Mouse (Mus musculus) thymus, postnatal 25 days (tissue): ENCODE measurements at regions not wholly inside any gene's neighbourhood (a gene's known extent, or its start where the extent isn't known, plus 50 kb on each side); places are given as distances from the start of the nearest gene placed in this dataset.

Source experiments
- DNase-seq: peaks from one replicate; pipeline ENCODE4 v3.0.0; 2022

GRCm38 (mm10) chr3:103408724-103409123 is 129.6 kb downstream of the Trim33 start:
- no peak for DNase-seq

DNA sequence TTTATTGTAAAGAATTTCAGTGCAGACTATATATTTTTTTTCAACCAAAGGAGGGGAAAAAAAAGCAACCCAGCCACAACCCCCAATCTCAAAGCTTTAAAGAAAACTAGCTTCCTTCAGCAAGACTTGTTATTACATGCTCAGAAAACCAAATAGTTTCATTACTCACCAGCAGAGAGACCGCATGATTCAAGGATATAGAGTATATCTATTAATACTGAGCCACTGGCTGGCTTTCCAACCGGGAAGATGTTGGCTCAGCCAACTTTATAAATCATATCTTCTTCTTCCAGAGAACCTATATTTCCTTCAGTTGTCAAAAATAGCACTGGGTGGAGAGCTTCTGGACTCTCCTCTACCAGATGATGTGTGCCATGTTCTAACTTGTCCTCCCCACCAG is 133.2 kb downstream of the Trim33 start:
- DNase-seq = no peak

DNA sequence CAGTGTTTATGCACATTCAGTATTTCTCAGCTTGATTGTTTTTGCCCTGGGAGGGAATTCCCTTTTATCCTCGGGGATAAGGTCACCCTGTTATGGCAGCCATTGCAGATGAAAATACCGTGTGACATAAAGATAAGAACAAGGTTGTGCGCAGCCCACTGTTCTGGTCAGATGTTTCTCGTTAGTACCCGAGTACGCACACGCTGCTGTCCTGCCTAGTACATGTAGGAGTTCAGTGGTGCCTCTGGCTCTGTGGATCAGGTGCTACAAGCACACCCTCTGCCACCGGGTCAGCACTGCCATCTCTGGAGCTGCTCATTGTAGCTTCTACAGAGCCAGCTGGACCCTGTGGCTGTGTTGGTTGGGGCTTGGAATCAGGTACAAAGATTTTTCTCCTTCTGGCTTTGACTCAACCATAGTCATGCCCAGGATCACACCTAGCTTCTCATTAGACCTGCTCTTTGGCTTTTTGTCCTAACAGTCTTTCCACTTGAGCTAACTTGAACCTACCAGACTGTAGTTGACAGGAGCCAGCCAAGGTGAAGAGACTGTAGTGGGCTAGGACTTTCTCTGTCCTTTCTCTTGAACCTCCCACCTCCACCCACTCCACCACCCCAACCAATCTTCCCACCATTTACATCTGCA is 136.1 kb downstream of the Trim33 start:
- no peak for DNase-seq

GRCm38 (mm10) chr3:103416296-103416695 is 137.2 kb downstream of the Trim33 start:
- no peak for DNase-seq

DNA sequence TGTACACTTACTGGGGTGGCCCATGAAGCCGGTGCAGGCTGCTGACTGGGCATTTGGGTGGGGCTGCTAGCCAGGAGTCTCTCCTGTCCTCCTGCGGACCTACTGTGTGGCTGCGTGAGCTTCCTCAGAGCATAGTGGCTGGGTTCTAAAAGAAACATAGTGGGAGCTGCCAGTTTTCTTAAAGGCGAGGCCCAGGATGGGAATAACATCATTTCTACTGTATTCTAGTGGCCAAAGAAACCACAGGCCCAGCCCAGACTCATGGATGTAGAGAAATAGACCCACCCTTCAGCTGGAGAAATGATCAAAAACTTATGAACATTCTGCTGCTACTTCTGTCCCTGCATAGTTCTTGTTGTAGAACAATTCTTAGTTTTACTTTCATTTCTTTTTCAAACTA is 138.7 kb downstream of the Trim33 start:
- no peak for DNase-seq

GRCm38 (mm10) chr3:103419761-103420620 is 140.9 kb downstream of the Trim33 start:
- peak; percentile 34 for DNase-seq

DNA sequence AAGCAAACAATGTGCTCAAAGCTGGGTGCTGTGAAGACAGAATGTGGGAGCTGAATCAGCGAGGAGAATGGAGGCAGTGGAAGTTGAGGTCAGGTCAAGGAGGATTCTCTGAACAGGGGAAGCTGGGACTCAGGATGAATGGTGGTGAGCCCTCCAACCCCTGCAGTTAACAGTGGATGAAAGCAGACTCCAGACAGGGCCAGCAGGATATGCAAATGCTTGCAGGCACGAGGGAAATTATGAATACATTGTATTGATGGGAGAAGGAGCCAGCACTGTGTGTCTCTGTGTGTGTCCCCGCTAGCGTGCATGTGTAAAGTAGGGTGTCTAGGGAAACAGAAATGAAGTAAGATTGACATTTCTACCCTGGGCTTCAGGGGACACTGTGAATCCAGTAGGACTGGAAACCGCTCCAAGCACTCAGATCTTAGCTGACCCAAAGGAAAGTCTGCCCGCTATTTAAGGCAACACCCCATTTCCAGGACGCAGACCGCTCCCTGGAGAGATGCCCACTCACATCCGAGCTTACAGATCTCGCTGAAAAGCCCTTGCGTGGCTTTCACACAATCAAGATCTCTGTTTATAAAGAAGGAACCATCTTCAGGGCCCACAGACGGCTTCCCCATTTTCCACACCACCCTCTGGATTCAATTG is 141.7 kb downstream of the Trim33 start:
- no peak for DNase-seq

GRCm38 (mm10) chr3:103421275-103421621 is 142.2 kb downstream of the Trim33 start:
- DNase-seq = no peak

- no peak for DNase-seq
Observed at GRCm38 (mm10) chr3:103422806-103423205, 143.7 kb downstream of the Trim33 start.

DNA sequence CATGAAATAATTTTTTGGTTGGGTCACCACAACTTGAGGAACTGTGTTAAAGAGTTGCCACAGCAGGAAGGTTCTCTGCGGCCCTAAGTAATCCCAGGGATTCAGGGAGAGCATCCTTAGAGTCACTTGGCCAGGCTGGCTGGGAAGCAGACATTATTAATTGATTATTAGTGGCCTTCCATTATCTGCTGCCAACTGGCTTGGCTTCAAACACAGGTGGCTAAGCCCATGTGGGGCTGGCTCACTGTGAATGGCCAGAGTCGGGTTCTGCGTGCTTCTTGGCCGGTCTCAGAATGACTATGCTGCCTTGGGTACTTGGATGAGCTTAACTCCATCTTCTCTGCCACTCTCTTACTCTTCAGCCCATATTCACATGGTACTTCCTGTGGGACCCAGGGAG is 144.2 kb downstream of the Trim33 start:
- DNase-seq = no peak

GRCm38 (mm10) chr3:103425812-103426430 is 146.8 kb downstream of the Trim33 start:
- no peak for DNase-seq

- DNase-seq = peak; percentile 45
Observed at GRCm38 (mm10) chr3:103429227-103429788, 145.7 kb upstream of the Syt6 start.

GRCm38 (mm10) chr3:103430131-103430530 is 144.9 kb upstream of the Syt6 start:
- DNase-seq = no peak

GRCm38 (mm10) chr3:103432254-103432653 is 142.8 kb upstream of the Syt6 start:
- peak; percentile 30 for DNase-seq

DNA sequence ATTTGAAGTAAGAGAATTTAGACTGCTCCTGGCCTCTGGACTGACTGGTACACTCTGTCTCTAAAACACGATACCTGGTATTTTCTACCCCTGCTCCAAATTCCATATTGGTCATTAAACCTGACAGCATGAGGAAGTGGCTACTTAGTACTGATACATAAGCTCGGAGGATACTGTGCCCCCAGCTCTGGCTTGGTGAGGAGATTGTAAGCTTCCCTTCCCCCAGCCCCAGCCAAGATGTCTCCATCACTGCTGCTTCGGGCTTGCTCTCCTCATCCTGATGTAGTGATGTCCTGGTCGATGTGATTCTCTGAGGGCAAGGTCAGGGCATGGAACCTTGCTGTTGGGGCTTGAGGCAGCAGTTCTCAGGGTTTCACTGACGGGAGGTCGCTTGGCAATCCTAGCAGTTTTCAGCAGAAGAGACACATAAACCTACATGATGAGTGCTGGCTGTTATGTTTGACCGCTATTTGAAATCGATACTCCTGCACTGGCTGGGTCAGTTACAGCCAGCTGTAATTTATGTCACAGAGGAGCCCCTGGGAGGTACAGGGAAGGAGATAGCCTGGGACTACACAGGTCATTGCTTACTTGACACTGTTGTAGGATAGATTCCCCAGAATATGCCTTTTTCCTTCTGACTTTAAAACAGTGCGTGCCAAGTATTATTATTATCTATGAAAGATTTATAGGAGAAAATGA is 138.0 kb upstream of the Syt6 start:
- DNase-seq = no peak

DNA sequence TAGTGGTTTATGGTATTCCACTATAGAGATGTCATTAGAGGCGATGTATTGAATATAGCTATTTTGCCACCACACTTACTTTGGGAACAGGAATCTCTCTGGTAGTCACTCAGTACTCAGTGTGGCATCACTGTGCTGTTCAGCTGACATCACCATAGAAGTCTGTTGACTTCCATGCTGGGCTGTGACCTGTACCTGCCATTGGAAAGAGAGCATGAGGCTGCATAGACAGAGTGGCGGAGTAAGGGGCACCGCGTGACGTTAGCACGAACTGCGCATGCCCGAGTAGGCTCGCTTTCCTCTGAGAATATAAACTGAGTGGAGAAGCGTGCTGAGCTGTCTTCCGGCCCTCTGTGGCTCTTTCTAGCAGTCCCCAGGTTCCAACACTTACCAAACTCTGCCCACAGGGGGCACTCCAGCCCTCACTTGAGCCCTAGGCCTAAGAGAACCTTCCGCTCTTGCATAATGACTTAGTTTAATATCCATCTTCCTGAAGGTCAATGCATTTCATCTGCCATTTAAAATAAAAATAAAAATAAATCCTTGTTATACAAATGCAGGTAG is 136.2 kb upstream of the Syt6 start:
- peak; percentile 82 for DNase-seq

GRCm38 (mm10) chr3:103443247-103443646 is 131.8 kb upstream of the Syt6 start:
- no peak for DNase-seq

- DNase-seq = no peak
Observed at GRCm38 (mm10) chr3:103445852-103446251, 129.2 kb upstream of the Syt6 start.

- DNase-seq = no peak
Observed at GRCm38 (mm10) chr3:103449851-103450250, 125.2 kb upstream of the Syt6 start.

GRCm38 (mm10) chr3:103451971-103452370 is 123.1 kb upstream of the Syt6 start:
- no peak for DNase-seq

DNA sequence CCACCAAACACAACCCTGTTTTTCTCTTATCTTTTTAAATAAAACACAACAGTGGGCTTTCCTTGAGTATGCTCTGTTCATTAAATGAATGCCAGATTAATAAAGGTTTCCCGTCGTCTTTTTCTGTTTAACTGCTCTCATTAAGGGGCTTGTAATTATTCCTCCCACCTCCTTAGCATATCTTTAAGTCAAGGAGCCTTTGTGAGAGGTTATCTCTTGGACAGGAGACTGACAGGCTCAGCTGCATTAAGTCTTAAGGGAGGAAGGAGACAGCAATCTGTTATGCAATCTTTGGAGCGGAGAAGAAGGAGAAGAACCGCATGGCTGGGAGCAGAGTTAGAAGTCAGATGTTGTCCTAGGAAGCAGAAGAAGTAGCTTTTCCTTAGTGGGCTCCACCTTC is 111.3 kb upstream of the Syt6 start:
- DNase-seq = no peak

DNA sequence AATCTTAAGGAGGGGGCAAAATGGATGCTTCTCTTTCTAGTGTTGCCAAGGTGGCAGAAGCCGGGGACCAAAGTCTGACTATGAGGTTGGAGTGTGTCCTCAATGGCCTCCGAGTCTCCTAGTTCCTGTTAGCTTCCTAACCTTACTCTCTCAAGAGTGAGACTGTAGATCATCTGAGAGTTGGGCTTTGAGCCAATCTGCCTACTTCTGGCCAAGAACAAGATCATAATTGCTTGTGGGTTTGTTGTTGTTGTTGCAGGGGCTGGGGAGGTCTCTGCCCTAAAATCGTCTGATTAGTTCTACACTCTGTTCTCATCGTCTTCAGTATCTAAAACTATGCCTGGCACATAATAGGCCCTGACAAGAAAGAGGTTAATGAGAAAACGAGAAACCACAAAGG is 110.8 kb upstream of the Syt6 start:
- no peak for DNase-seq
